Mouse (Mus musculus) heart, adult 2 months (tissue): Measurements from ENCODE around the gene Dexi.

ENCODE experiments used
- CTCF ChIP-seq: fragments of 200-600 bp; IDR thresholded peaks from 2 replicates; pipeline ENCODE4 v1.8.1; 2022; ENCODE audit warnings: antibody characterized with exemption, mild to moderate bottlenecking, moderate library complexity
- EP300 ChIP-seq: fragments of 200-500 bp; IDR thresholded peaks from 2 replicates; pipeline ENCODE4 v1.6.1; 2011; ENCODE audit warnings: low read depth, low read length, control low read depth; ENCODE audit not compliant: insufficient read depth
- POLR2A ChIP-seq: fragments of 200-500 bp; IDR thresholded peaks from 2 replicates; pipeline ENCODE4 v1.6.1; 2011; ENCODE audit warnings: mild to moderate bottlenecking, low read depth, low read length, control low read depth; ENCODE audit not compliant: insufficient read depth

GRCm38 (mm10) chr16:10499122-10499521, 43.7 kb downstream of the Dexi start:
- no peak for TF ChIP-seq POLR2A
- TF ChIP-seq CTCF = no peak
- no peak for TF ChIP-seq EP300
